Mouse (Mus musculus) intestine, embryonic 15.5 days (tissue): ENCODE data around the gene Tbc1d10a. TPM values are rescaled to one million over a fixed set of nuclear protein-coding genes. Genes with fewer than 3 reads are reported as not detected.

Experiments used
- ATAC-seq: fragments of 200-750 bp; cut with Nextera tagmentation; 2 replicates; pipeline ENCODE4 v1.8.0; 2017; ENCODE audit warnings: moderate TSS enrichment, moderate library complexity
- H3K27ac ChIP-seq: fragments of 300-500 bp; sonication (generic); 2 replicates; pipeline ENCODE4 v1.5.1; 2015; ENCODE audit warnings: mild to moderate bottlenecking, inconsistent platforms
- H3K27me3 ChIP-seq: fragments of 300-500 bp; sonication (generic); replicated peaks from 2 replicates; pipeline ENCODE4 v1.6.1; 2015; ENCODE audit warnings: inconsistent platforms
- H3K36me3 ChIP-seq: fragments of 300-500 bp; sonication (generic); 2 replicates; pipeline ENCODE4 v1.6.1; 2015; ENCODE audit warnings: inconsistent platforms
- H3K4me1 ChIP-seq: fragments of 300-500 bp; sonication (generic); replicated peaks from 2 replicates; pipeline ENCODE4 v1.6.1; 2015; ENCODE audit warnings: inconsistent platforms
- H3K4me2 ChIP-seq: fragments of 300-500 bp; sonication (generic); replicated peaks from 2 replicates; pipeline ENCODE4 v1.6.1; 2015; ENCODE audit warnings: mild to moderate bottlenecking, inconsistent platforms
- H3K4me3 ChIP-seq: fragments of 300-500 bp; sonication (generic); replicated peaks from 2 replicates; pipeline ENCODE4 v1.5.1; 2015; ENCODE audit warnings: inconsistent platforms
- H3K9ac ChIP-seq: fragments of 300-500 bp; sonication (generic); 2 replicates; pipeline ENCODE4 v1.6.1; 2015; ENCODE audit warnings: inconsistent platforms
- H3K9me3 ChIP-seq: fragments of 300-500 bp; sonication (generic); 2 replicates; pipeline ENCODE4 v1.6.1; 2016; ENCODE audit warnings: inconsistent platforms
- WGBS: fragments of 180-500 bp; shearing (Covaris S2); methylation state at CpG from one replicate; pipeline ENCODE4 v1.1.7; 2015; 5-methylcytosine and 5-hydroxymethylcytosine counted together
- polyA plus RNA-seq: library from polyadenylated mRNA; unstranded; fragments of >200 nt; fragmentation: Nextera tagmentation; extraction: Ambion mirVana; gene quantifications from 2 replicates; pipeline ENCODE4 v1.2.1, GENCODE M21; 2015

Tbc1d10a gene
- polyA plus RNA-seq, 1 experiment from 2014 or later: 32.3 TPM

- no peak overlapping the region for H3K9ac ChIP-seq
- no peak overlapping the region for H3K4me2 ChIP-seq
- no peaks in the 10 kb centered on the region for H3K36me3 ChIP-seq
- H3K27me3 ChIP-seq: no peaks in the 10 kb centered on the region
- no peak overlapping the region for H3K4me3 ChIP-seq
- 88% methylated on average over 3 of the region's 3 CpGs for WGBS
- ATAC-seq: peak; percentile 51; the same call in 1 of the 2 replicates
- no peaks in the 10 kb centered on the region for H3K4me1 ChIP-seq
- no peaks in the 10 kb centered on the region for H3K9me3 ChIP-seq
- no peak overlapping the region for H3K27ac ChIP-seq
Observed at GRCm38 (mm10) chr11:4249151-4249550, 62.6 kb downstream of the Tbc1d10a start.

- Histone ChIP-seq H3K27ac (no peak overlapping the region), H3K27me3 (no peaks in the 10 kb centered on the region), H3K4me2 (no peak overlapping the region), H3K9ac (no peak overlapping the region), H3K4me1 (no peaks in the 10 kb centered on the region), H3K4me3 (no peak overlapping the region), H3K9me3 (no peaks in the 10 kb centered on the region), H3K36me3 (no peaks in the 10 kb centered on the region)
- no peak for ATAC-seq
- 70% methylated on average over 7 of the region's 7 CpGs for WGBS
Observed at GRCm38 (mm10) chr11:4250290-4250689, 63.7 kb downstream of the Tbc1d10a start.

- Histone ChIP-seq H3K27me3 (no peaks in the 10 kb centered on the region), H3K36me3 (no peaks in the 10 kb centered on the region), H3K4me1 (0 out of 2 replicates have a peak, but pooled peaks cover 4% of the 10 kb centered on the region), H3K4me3 (no peak overlapping the region), H3K9ac (no peak overlapping the region), H3K4me2 (no peak overlapping the region), H3K27ac (no peak overlapping the region), H3K9me3 (no peaks in the 10 kb centered on the region)
- WGBS: 66% methylated on average over 3 of the region's 3 CpGs
- ATAC-seq: no peak
Observed at GRCm38 (mm10) chr11:4251376-4251775, 64.8 kb downstream of the Tbc1d10a start.

- WGBS: 62% methylated on average over 2 of the region's 2 CpGs
- no peak for ATAC-seq
- H3K27ac ChIP-seq: no peak overlapping the region
Observed at GRCm38 (mm10) chr11:4252886-4253285, 66.3 kb downstream of the Tbc1d10a start.

GRCm38 (mm10) chr11:4256846-4257607 lies 70.4 kb downstream of the Tbc1d10a start, which contains the start of gene Lif:
Gene Lif, plus strand, starts transcription at chr11:4257557.
- ATAC-seq: peak; percentile 79
- no peak within 1 kb of the TSS for H3K4me3 ChIP-seq
- H3K4me1 ChIP-seq: peaks cover 37% of the 10 kb centered on the region
- no peaks in the 10 kb centered on the region for H3K27me3 ChIP-seq
- H3K27ac ChIP-seq: peak within 1 kb of the TSS; percentile 74
- H3K4me2 ChIP-seq: peak within 1 kb of the TSS; percentile 54
- H3K36me3 ChIP-seq: no peaks in the 10 kb centered on the region
- 57% methylated on average over 11 of the region's 11 CpGs for WGBS
- no peak within 1 kb of the TSS for H3K9ac ChIP-seq
- no peaks in the 10 kb centered on the region for H3K9me3 ChIP-seq

More at GRCm38 (mm10) chr11:4252886-4253285, 66.3 kb downstream of the Tbc1d10a start:
- no peak overlapping the region for H3K4me3 ChIP-seq
- no peaks in the 10 kb centered on the region for H3K36me3 ChIP-seq
- no peaks in the 10 kb centered on the region for H3K9me3 ChIP-seq
- H3K27me3 ChIP-seq: no peaks in the 10 kb centered on the region
- no peak overlapping the region for H3K9ac ChIP-seq
- H3K4me2 ChIP-seq: no peak overlapping the region
- 0 out of 2 replicates have a peak, but pooled peaks cover 14% of the 10 kb centered on the region for H3K4me1 ChIP-seq

- no peaks in the 10 kb centered on the region for H3K36me3 ChIP-seq
- H3K4me2 ChIP-seq: peak overlapping the region; percentile 54
- peaks cover 43% of the 10 kb centered on the region for H3K4me1 ChIP-seq
- H3K9me3 ChIP-seq: no peaks in the 10 kb centered on the region
- H3K27ac ChIP-seq: peak overlapping the region; percentile 68
- H3K27me3 ChIP-seq: no peaks in the 10 kb centered on the region
- no peak overlapping the region for H3K9ac ChIP-seq
- WGBS: 66% methylated on average over 5 of the region's 5 CpGs
- no peak for ATAC-seq
- H3K4me3 ChIP-seq: no peak overlapping the region
Observed at GRCm38 (mm10) chr11:4257756-4258155, 71.2 kb downstream of the Tbc1d10a start.

GRCm38 (mm10) chr11:4258657-4259082 lies 72.1 kb downstream of the Tbc1d10a start:
- under 1% methylated on average over 7 of the region's 7 CpGs for WGBS
- peak; percentile 34 for ATAC-seq
- Histone ChIP-seq H3K4me3 (no peak overlapping the region), H3K9me3 (no peaks in the 10 kb centered on the region), H3K27ac (no peak overlapping the region), H3K9ac (no peak overlapping the region), H3K36me3 (no peaks in the 10 kb centered on the region), H3K4me1 (peaks cover 51% of the 10 kb centered on the region), H3K4me2 (peak overlapping the region; percentile 54), H3K27me3 (no peaks in the 10 kb centered on the region)

- WGBS: 22% methylated on average over 14 of the region's 14 CpGs
- H3K4me2 ChIP-seq: peak overlapping the region; percentile 37
- H3K9ac ChIP-seq: no peak overlapping the region
- no peaks in the 10 kb centered on the region for H3K9me3 ChIP-seq
- H3K27me3 ChIP-seq: peaks cover 3% of the 10 kb centered on the region; the same call in 1 of the 2 replicates
- ATAC-seq: 0 out of 2 replicates have a peak, but pooled peaks have one; percentile 5
- H3K36me3 ChIP-seq: no peaks in the 10 kb centered on the region
- H3K27ac ChIP-seq: 0 out of 2 replicates have a peak overlapping the region, but pooled peaks have one; percentile 48
- no peak overlapping the region for H3K4me3 ChIP-seq
- peaks cover 68% of the 10 kb centered on the region for H3K4me1 ChIP-seq
Observed at GRCm38 (mm10) chr11:4260463-4261187, 74.0 kb downstream of the Tbc1d10a start.

GRCm38 (mm10) chr11:4261188-4261494 lies 74.6 kb downstream of the Tbc1d10a start:
- Histone ChIP-seq H3K27ac (peak overlapping the region; percentile 45; the same call in 1 of the 2 replicates), H3K4me3 (no peak overlapping the region), H3K4me2 (no peak overlapping the region), H3K9me3 (no peaks in the 10 kb centered on the region), H3K27me3 (peaks cover 7% of the 10 kb centered on the region; the same call in 1 of the 2 replicates), H3K9ac (no peak overlapping the region), H3K4me1 (peaks cover 70% of the 10 kb centered on the region), H3K36me3 (no peaks in the 10 kb centered on the region)
- no peak for ATAC-seq
- WGBS: 55% methylated on average over 7 of the region's 7 CpGs

- no peak overlapping the region for H3K27ac ChIP-seq
- H3K36me3 ChIP-seq: no peaks in the 10 kb centered on the region
- no peak overlapping the region for H3K4me2 ChIP-seq
- peaks cover 71% of the 10 kb centered on the region for H3K4me1 ChIP-seq
- H3K27me3 ChIP-seq: peaks cover 10% of the 10 kb centered on the region
- no peak for ATAC-seq
- H3K9ac ChIP-seq: no peak overlapping the region; the same call in 1 of the 2 replicates
- no peaks in the 10 kb centered on the region for H3K9me3 ChIP-seq
- WGBS: 33% methylated on average over 5 of the region's 5 CpGs
- H3K4me3 ChIP-seq: no peak overlapping the region
Observed at GRCm38 (mm10) chr11:4261969-4262368, 75.4 kb downstream of the Tbc1d10a start.

- no peak overlapping the region for H3K27ac ChIP-seq
- WGBS: 21% methylated on average over 7 of the region's 7 CpGs
Observed at GRCm38 (mm10) chr11:4262847-4263246, 76.3 kb downstream of the Tbc1d10a start.

GRCm38 (mm10) chr11:4263296-4263695 lies 76.7 kb downstream of the Tbc1d10a start:
- Histone ChIP-seq H3K4me3 (no peak overlapping the region), H3K9ac (no peak overlapping the region), H3K4me1 (peaks cover 65% of the 10 kb centered on the region), H3K36me3 (no peaks in the 10 kb centered on the region), H3K4me2 (0 out of 2 replicates have a peak overlapping the region, but pooled peaks have one; percentile 19), H3K9me3 (no peaks in the 10 kb centered on the region), H3K27ac (0 out of 2 replicates have a peak overlapping the region, but pooled peaks have one; percentile 24), H3K27me3 (peaks cover 22% of the 10 kb centered on the region)
- no peak for ATAC-seq
- WGBS: 28% methylated on average over 1 of the region's 1 CpGs

More at GRCm38 (mm10) chr11:4262847-4263246, 76.3 kb downstream of the Tbc1d10a start:
- H3K36me3 ChIP-seq: no peaks in the 10 kb centered on the region
- no peaks in the 10 kb centered on the region for H3K9me3 ChIP-seq
- H3K4me3 ChIP-seq: no peak overlapping the region
- 0 out of 2 replicates have a peak overlapping the region, but pooled peaks have one; percentile 17 for H3K4me2 ChIP-seq
- peaks cover 18% of the 10 kb centered on the region for H3K27me3 ChIP-seq
- no peak overlapping the region for H3K9ac ChIP-seq
- ATAC-seq: no peak
- peaks cover 67% of the 10 kb centered on the region for H3K4me1 ChIP-seq
